Mouse (Mus musculus): ENCODE data around the gene Zfp11. TPM values are rescaled to one million over a fixed set of nuclear protein-coding genes. Genes with fewer than 3 reads are reported as not detected.
"Not testable (repeated sequence)": the region's sequence is repeated elsewhere in the genome, so short reads cannot be mapped to it uniquely, and the experiment has no call there.

The Zfp11 gene
- total RNA-seq, 2 experiments from 2014 or later: 6.9 to 7.3 TPM

- DNase-seq (ENCODE audit: extremely low spot score in 1 of 2, low spot score in 1 of 2): not testable (repeated sequence)
Observed at GRCm38 (mm10) chr5:129620600-129620999, 49.3 kb downstream of the Zfp11 start.

GRCm38 (mm10) chr5:129611060-129611459 lies 58.8 kb downstream of the Zfp11 start:
- DNase-seq (ENCODE audit: extremely low spot score in 1 of 2, low spot score in 1 of 2): peak in 1 of 2 experiments; percentile 78

GRCm38 (mm10) chr5:129607476-129607875 lies 62.4 kb downstream of the Zfp11 start:
- no peak for DNase-seq (ENCODE audit: extremely low spot score in 1 of 2, low spot score in 1 of 2)

Other genes with a start within 250 kb of the Zfp11 start
- gene Sfswap, start 168.9 kb downstream of the Zfp11 start, total RNA-seq (2021): 100 to 1,000 TPM; 100 to 139 TPM
- gene Mmp17, start 85.9 kb downstream of the Zfp11 start, total RNA-seq (2021): 100 to 1,000 TPM; 125 to 126 TPM
- gene Sept14, start 38.4 kb upstream of the Zfp11 start, total RNA-seq (2021): not detected
- gene Mrps17, start 45.4 kb upstream of the Zfp11 start, total RNA-seq (2021): 10 to 100 TPM; 78.8 to 81.4 TPM
- gene Nipsnap2, start 55.0 kb upstream of the Zfp11 start, total RNA-seq (2021): 10 to 100 TPM; 79.5 to 89.7 TPM
- gene Psph, start 117.3 kb upstream of the Zfp11 start, total RNA-seq (2021): 10 to 100 TPM; 26.8 to 32.5 TPM
- 10 to 100 TPM; 19.8 to 21.2 TPM for gene Sumf2, start 176.9 kb upstream of the Zfp11 start, total RNA-seq (2021)
- 100 to 1,000 TPM; 407 to 478 TPM for gene Chchd2, start 217.4 kb upstream of the Zfp11 start, total RNA-seq (2021)
- gene Zbed5, start 225.6 kb upstream of the Zfp11 start, total RNA-seq (2021): 1 to 10 TPM; 4.9 to 6.0 TPM
- gene Phkg1, start 228.4 kb upstream of the Zfp11 start, total RNA-seq (2021): 10 to 100 TPM; 19.3 to 25.6 TPM
- 1 to 10 TPM; 1.7 to 3.5 TPM for gene Nupr1l, start 238.4 kb upstream of the Zfp11 start, total RNA-seq (2021)

Data from layer of hippocampus, postnatal 25 days (tissue).